Mouse (Mus musculus) neural tube, embryonic 11.5 days (tissue): Measurements from ENCODE around the gene Ttc28. TPM values are rescaled to one million over a fixed set of nuclear protein-coding genes. Genes with fewer than 3 reads are reported as not detected.

Experiments
- ATAC-seq: fragments of 200-750 bp; cut with Nextera tagmentation; 2 replicates; pipeline ENCODE4 v1.8.0; 2017; ENCODE audit warnings: moderate number of reproducible peaks, mild to moderate bottlenecking, moderate TSS enrichment, moderate library complexity; ENCODE audit not compliant: insufficient read depth, low FRiP score, low TSS enrichment
- DNase-seq: peaks from one replicate; pipeline ENCODE4 v3.0.0-alpha.2; 2015; ENCODE audit warnings: low spot score
- H3K27ac ChIP-seq: fragments of 300-500 bp; sonication (generic); 2 replicates; pipeline ENCODE4 v1.5.1; 2014; ENCODE audit warnings: low read depth, mild to moderate bottlenecking, low read length
- H3K27me3 ChIP-seq: fragments of 300-500 bp; sonication (generic); 2 replicates; pipeline ENCODE4 v1.6.1; 2014; ENCODE audit warnings: mild to moderate bottlenecking, low read length, mixed read lengths; ENCODE audit not compliant: control insufficient read depth, insufficient read depth
- H3K36me3 ChIP-seq: fragments of 300-500 bp; sonication (generic); 2 replicates; pipeline ENCODE4 v1.6.1; 2014; ENCODE audit warnings: mild to moderate bottlenecking, low read length, moderate library complexity, mixed read lengths; ENCODE audit not compliant: control insufficient read depth, insufficient read depth
- H3K4me1 ChIP-seq: fragments of 300-500 bp; sonication (generic); 2 replicates; pipeline ENCODE4 v1.6.1; 2014; ENCODE audit warnings: low read length, mixed read lengths; ENCODE audit not compliant: control insufficient read depth, insufficient read depth
- H3K4me2 ChIP-seq: fragments of 300-500 bp; sonication (generic); 2 replicates; pipeline ENCODE4 v1.6.1; 2014; ENCODE audit warnings: low read depth, mild to moderate bottlenecking, moderate library complexity
- H3K4me3 ChIP-seq: fragments of 300-500 bp; sonication (generic); 2 replicates; pipeline ENCODE4 v1.5.1; 2014; ENCODE audit warnings: low read depth, low read length
- H3K9ac ChIP-seq: fragments of 300-500 bp; sonication (generic); 2 replicates; pipeline ENCODE4 v1.6.1; 2014; ENCODE audit warnings: mild to moderate bottlenecking, low read length
- H3K9me3 ChIP-seq: fragments of 300-500 bp; sonication (generic); 2 replicates; pipeline ENCODE4 v1.6.1; 2016; ENCODE audit warnings: low read length; ENCODE audit not compliant: control insufficient read depth
- WGBS: fragments of 180-500 bp; shearing (Covaris S2); extraction: QIAGEN DNeasy Blood & Tissue Kit; methylation state at CpG from one replicate; pipeline ENCODE4 v1.1.7; 2014; 5-methylcytosine and 5-hydroxymethylcytosine counted together
- polyA plus RNA-seq: library from polyadenylated mRNA; unstranded; fragments of >200 nt; fragmentation: Nextera tagmentation; extraction: Ambion mirVana; gene quantifications from 2 replicates; pipeline ENCODE4 v1.2.1, GENCODE M21; 2014

Ttc28 gene
- polyA plus RNA-seq, 1 experiment from 2014 or later = 16.1 TPM

GRCm38 (mm10) chr5:110897114-110897788 is 17.6 kb downstream of the Ttc28 start:
- 45% methylated on average over 7 of the region's 7 CpGs for WGBS

DNA sequence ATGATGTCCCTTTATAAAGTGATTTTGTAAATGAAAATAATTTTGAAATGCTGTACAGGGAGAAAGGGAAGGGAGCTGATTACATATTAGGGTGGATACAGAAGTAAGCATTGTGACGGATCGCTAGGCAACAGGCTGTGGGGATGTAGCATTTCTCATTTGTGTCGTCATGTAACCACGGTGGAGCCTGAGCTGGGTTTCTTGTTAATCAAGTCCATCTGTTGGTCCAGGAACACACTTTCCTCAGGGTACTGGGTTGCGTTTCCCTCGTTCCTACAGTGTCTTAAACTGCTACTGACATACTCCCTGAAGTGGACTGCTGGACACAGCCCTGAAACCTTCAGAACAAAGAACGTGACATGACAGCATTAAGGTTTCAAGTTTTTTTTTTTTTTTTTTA is 18.6 kb downstream of the Ttc28 start:
- DNase-seq = peak; percentile 24
- H3K27ac ChIP-seq = no peak overlapping the region
- no peak for ATAC-seq
- H3K9ac ChIP-seq = no peak overlapping the region
- no peak overlapping the region for H3K4me3 ChIP-seq
- 64% methylated on average over 7 of the region's 7 CpGs for WGBS
- no peaks in the 10 kb centered on the region for H3K36me3 ChIP-seq
- H3K4me1 ChIP-seq = no peaks in the 10 kb centered on the region
- H3K4me2 ChIP-seq = no peak overlapping the region
- no peaks in the 10 kb centered on the region for H3K27me3 ChIP-seq
- H3K9me3 ChIP-seq = no peaks in the 10 kb centered on the region

More at GRCm38 (mm10) chr5:110897114-110897788, 17.6 kb downstream of the Ttc28 start:
- ATAC-seq (no peak), DNase-seq (no peak)
- Histone ChIP-seq H3K27ac (no peak overlapping the region), H3K9me3 (no peaks in the 10 kb centered on the region), H3K4me2 (no peak overlapping the region), H3K36me3 (peaks cover 2% of the 10 kb centered on the region; the same call in 1 of the 2 replicates), H3K4me1 (no peaks in the 10 kb centered on the region), H3K9ac (no peak overlapping the region), H3K4me3 (no peak overlapping the region), H3K27me3 (no peaks in the 10 kb centered on the region)

DNA sequence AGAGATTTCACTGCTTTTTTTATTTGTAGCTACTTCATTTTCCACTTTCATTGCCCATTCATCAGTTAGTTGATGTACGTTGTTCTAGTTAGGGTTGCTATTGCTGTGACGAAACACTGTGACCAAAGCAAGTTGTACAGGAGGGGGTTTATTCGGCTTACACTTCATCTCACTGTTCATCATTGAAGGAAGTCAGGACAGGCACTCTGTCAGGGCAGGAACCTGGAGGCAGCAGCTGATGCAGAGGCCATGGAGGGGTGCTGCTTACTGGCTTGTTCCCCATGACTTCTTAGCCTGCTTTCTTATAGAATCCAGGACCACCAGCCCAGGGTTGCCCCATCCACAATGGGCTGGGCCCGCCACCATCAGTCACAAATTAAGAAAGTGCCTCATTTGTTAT is 19.2 kb downstream of the Ttc28 start:
- 88% methylated on average over 4 of the region's 4 CpGs for WGBS
- no peak for ATAC-seq
- no peak overlapping the region for H3K9ac ChIP-seq
- H3K36me3 ChIP-seq = no peaks in the 10 kb centered on the region
- DNase-seq = no peak
- H3K27ac ChIP-seq = no peak overlapping the region
- no peaks in the 10 kb centered on the region for H3K27me3 ChIP-seq
- no peak overlapping the region for H3K4me3 ChIP-seq
- no peaks in the 10 kb centered on the region for H3K9me3 ChIP-seq
- H3K4me1 ChIP-seq = no peaks in the 10 kb centered on the region
- no peak overlapping the region for H3K4me2 ChIP-seq

GRCm38 (mm10) chr5:110900331-110900730 is 20.7 kb downstream of the Ttc28 start:
- Histone ChIP-seq H3K27ac (no peak overlapping the region), H3K9ac (no peak overlapping the region), H3K36me3 (no peaks in the 10 kb centered on the region), H3K4me3 (no peak overlapping the region), H3K27me3 (no peaks in the 10 kb centered on the region), H3K4me2 (no peak overlapping the region), H3K4me1 (no peaks in the 10 kb centered on the region), H3K9me3 (no peaks in the 10 kb centered on the region)
- DNase-seq (no peak), ATAC-seq (no peak)

GRCm38 (mm10) chr5:110906708-110907107 is 27.1 kb downstream of the Ttc28 start:
- no peak for DNase-seq
- H3K9ac ChIP-seq = no peak overlapping the region
- no peaks in the 10 kb centered on the region for H3K27me3 ChIP-seq
- H3K4me3 ChIP-seq = no peak overlapping the region
- 100% methylated on average over 1 of the region's 1 CpGs for WGBS
- no peak overlapping the region for H3K27ac ChIP-seq
- no peak for ATAC-seq
- no peaks in the 10 kb centered on the region for H3K36me3 ChIP-seq
- H3K9me3 ChIP-seq = no peaks in the 10 kb centered on the region
- no peaks in the 10 kb centered on the region; the same call in 1 of the 2 replicates for H3K4me1 ChIP-seq
- no peak overlapping the region for H3K4me2 ChIP-seq

GRCm38 (mm10) chr5:110908879-110909278 is 29.3 kb downstream of the Ttc28 start:
- DNase-seq = no peak
- no peak for ATAC-seq

GRCm38 (mm10) chr5:110909955-110910589 is 30.5 kb downstream of the Ttc28 start:
- Histone ChIP-seq H3K36me3 (no peaks in the 10 kb centered on the region), H3K4me2 (no peak overlapping the region), H3K9ac (no peak overlapping the region), H3K27me3 (no peaks in the 10 kb centered on the region), H3K4me3 (no peak overlapping the region), H3K4me1 (no peaks in the 10 kb centered on the region; the same call in 1 of the 2 replicates), H3K27ac (no peak overlapping the region), H3K9me3 (no peaks in the 10 kb centered on the region)
- ATAC-seq (no peak), DNase-seq (no peak)
- 98% methylated on average over 4 of the region's 4 CpGs for WGBS

More at GRCm38 (mm10) chr5:110908879-110909278, 29.3 kb downstream of the Ttc28 start:
- Histone ChIP-seq H3K9ac (no peak overlapping the region), H3K4me3 (no peak overlapping the region), H3K4me1 (no peaks in the 10 kb centered on the region; the same call in 1 of the 2 replicates), H3K27me3 (no peaks in the 10 kb centered on the region), H3K27ac (no peak overlapping the region), H3K4me2 (no peak overlapping the region), H3K36me3 (no peaks in the 10 kb centered on the region), H3K9me3 (no peaks in the 10 kb centered on the region)

GRCm38 (mm10) chr5:110914859-110915258 is 35.3 kb downstream of the Ttc28 start:
- 79% methylated on average over 11 of the region's 11 CpGs for WGBS

GRCm38 (mm10) chr5:110916241-110916640 is 36.6 kb downstream of the Ttc28 start:
- Histone ChIP-seq H3K9me3 (no peaks in the 10 kb centered on the region), H3K27ac (no peak overlapping the region), H3K4me1 (no peaks in the 10 kb centered on the region; the same call in 1 of the 2 replicates), H3K9ac (no peak overlapping the region), H3K4me2 (no peak overlapping the region), H3K4me3 (no peak overlapping the region), H3K36me3 (no peaks in the 10 kb centered on the region), H3K27me3 (no peaks in the 10 kb centered on the region)
- no peak for ATAC-seq
- DNase-seq = no peak
- WGBS = 85% methylated on average over 3 of the region's 3 CpGs

More at GRCm38 (mm10) chr5:110914859-110915258, 35.3 kb downstream of the Ttc28 start:
- no peaks in the 10 kb centered on the region for H3K9me3 ChIP-seq
- no peak overlapping the region for H3K27ac ChIP-seq
- ATAC-seq (no peak), DNase-seq (no peak)
- no peak overlapping the region for H3K9ac ChIP-seq
- H3K4me3 ChIP-seq = no peak overlapping the region
- no peaks in the 10 kb centered on the region for H3K36me3 ChIP-seq
- no peak overlapping the region for H3K4me2 ChIP-seq
- no peaks in the 10 kb centered on the region for H3K27me3 ChIP-seq
- no peaks in the 10 kb centered on the region; the same call in 1 of the 2 replicates for H3K4me1 ChIP-seq
